Mouse (Mus musculus) heart, adult 2 months (tissue): ENCODE measurements around the gene Cpd. TPM values are rescaled to one million over a fixed set of nuclear protein-coding genes. Genes with fewer than 3 reads are reported as not detected.

ENCODE experiments used
- DNase-seq, 2 experiments: peaks; one replicate each; pipeline ENCODE4 v3.0.0; 2021
- H3K27ac ChIP-seq: fragments of 200-600 bp; 2 replicates; pipeline ENCODE4 v1.8.1; 2022
- H3K27me3 ChIP-seq: fragments of 200-500 bp; 2 replicates; pipeline ENCODE4 v1.6.1; 2012; ENCODE audit warnings: mild to moderate bottlenecking, low read length, inconsistent platforms, mixed read lengths; ENCODE audit not compliant: control insufficient read depth, insufficient read depth
- H3K36me3 ChIP-seq: fragments of 200-500 bp; 2 replicates; pipeline ENCODE4 v1.6.1; 2012; ENCODE audit warnings: low read length, inconsistent platforms; ENCODE audit not compliant: control insufficient read depth, insufficient read depth
- H3K4me1 ChIP-seq: fragments of 200-500 bp; 2 replicates; pipeline ENCODE4 v1.6.1; 2011; ENCODE audit warnings: low read length; ENCODE audit not compliant: control insufficient read depth, insufficient read depth
- H3K4me3 ChIP-seq: fragments of 200-600 bp; 2 replicates; pipeline ENCODE4 v1.8.1; 2022
- H3K79me2 ChIP-seq: fragments of 200-500 bp; replicated peaks from 2 replicates; pipeline ENCODE4 v1.6.1; 2012; ENCODE audit warnings: mild to moderate bottlenecking, inconsistent platforms, low read length, moderate library complexity, mixed read lengths; ENCODE audit not compliant: control insufficient read depth, insufficient read depth
- H3K9ac ChIP-seq: fragments of 200-500 bp; 2 replicates; pipeline ENCODE4 v1.6.1; 2012; ENCODE audit warnings: low read depth, mild to moderate bottlenecking, control low read depth, inconsistent platforms, low read length, mixed read lengths
- CTCF ChIP-seq: fragments of 200-600 bp; IDR thresholded peaks from 2 replicates; pipeline ENCODE4 v1.8.1; 2022; ENCODE audit warnings: antibody characterized with exemption, mild to moderate bottlenecking, moderate library complexity
- EP300 ChIP-seq: fragments of 200-500 bp; IDR thresholded peaks from 2 replicates; pipeline ENCODE4 v1.6.1; 2011; ENCODE audit warnings: low read depth, low read length, control low read depth; ENCODE audit not compliant: insufficient read depth
- POLR2A ChIP-seq: fragments of 200-500 bp; IDR thresholded peaks from 2 replicates; pipeline ENCODE4 v1.6.1; 2011; ENCODE audit warnings: mild to moderate bottlenecking, low read depth, low read length, control low read depth; ENCODE audit not compliant: insufficient read depth
- WGBS: fragments of 180-500 bp; shearing (Covaris S2); methylation state at CpG from one replicate; pipeline ENCODE4 v1.1.7; 2018; 5-methylcytosine and 5-hydroxymethylcytosine counted together
- intact Hi-C: fragments of 180-260 bp; cut with DNase I; formaldehyde crosslinking; loops from one replicate; pipeline ENCODE4 v1.15.1; 2025
- polyA plus RNA-seq: library from polyadenylated mRNA; depleted of rRNA; stranded (reverse); fragments of >200 nt; gene quantifications from 2 replicates; pipeline ENCODE4 v1.2.3, GENCODE M21; 2012
- total RNA-seq, 2 experiments: library from RNA; stranded (reverse); gene quantifications; 2 replicates each; pipeline ENCODE4 v1.2.3; 2021

Gene Cpd
- total and polyA plus RNA-seq, 3 experiments: 16.8 to 39.7 (median 34.8) TPM

DNA sequence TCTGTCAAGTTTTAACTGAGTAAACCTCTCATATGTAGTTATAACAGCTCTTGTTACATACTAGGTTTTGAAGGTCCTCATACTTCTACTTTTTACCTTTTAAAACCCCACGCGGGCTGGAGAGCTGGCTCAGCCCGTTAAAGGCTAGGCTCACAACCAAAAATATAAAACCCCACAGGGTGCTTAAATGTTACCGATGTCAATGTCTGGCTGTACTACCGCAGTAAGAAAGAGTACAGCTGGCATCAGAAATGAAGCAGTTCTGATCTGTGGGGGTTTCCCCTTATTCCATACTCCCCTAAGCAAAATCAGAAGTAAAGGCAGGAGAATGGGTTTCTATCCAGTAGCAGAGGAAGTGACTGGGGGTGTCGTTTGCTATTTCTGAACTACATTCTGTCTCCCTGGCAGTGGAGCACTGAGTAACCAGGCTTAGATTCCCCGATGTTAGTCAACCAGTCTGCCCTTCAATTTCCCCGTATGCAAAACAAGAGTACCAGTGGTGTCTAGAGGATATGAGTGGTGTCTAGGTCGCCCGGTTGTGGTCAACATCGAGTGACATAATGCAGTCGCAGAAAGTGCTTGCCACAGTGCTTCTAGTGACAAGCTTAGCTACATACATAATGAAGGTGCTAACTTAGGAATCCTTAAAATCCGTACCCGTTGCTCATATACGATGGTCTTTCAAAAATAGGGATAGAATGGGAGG is 1.4 kb downstream of the Cpd start:
- intact Hi-C loops: loop anchor here (5.0 kb wide), 1 partner anchor 102 kb away; no protein-coding TSS in a partner anchor
- peak; percentile 39 to 40 for DNase-seq
- Histone ChIP-seq H3K36me3 (peaks cover 18% of the 10 kb centered on the region), H3K27ac (peak overlapping the region; percentile 85), H3K4me1 (peaks cover 2% of the 10 kb centered on the region), H3K4me3 (peak overlapping the region; percentile 97), H3K9ac (peak overlapping the region; percentile 89), H3K79me2 (no peaks in the 10 kb centered on the region), H3K27me3 (no peaks in the 10 kb centered on the region)
- 3% methylated on average over 15 of the region's 15 CpGs for WGBS
- TF ChIP-seq EP300 (no peak), POLR2A (no peak), CTCF (no peak)

DNA sequence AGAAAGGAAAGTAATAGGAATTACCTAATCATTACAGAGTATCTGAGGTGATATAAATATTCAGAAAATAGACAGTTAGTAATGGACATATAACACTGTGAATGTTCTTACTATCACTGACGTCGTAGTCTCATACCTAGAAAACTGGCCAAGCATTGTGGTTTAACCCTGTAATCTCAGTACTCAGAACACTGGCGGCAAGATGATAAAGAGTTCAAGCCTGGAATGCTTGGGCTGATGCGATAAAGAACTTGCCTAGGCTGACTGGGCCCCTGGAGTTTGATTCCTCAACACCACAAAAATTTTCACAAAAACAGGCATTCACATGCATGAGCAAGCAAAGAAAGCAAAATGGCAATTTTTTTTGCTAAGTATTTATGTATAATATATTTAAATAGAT is 8.2 kb downstream of the Cpd start:
- Histone ChIP-seq H3K9ac (no peak overlapping the region), H3K36me3 (peaks cover 8% of the 10 kb centered on the region), H3K27ac (no peak overlapping the region), H3K79me2 (peaks cover 4% of the 10 kb centered on the region; the same call in 1 of the 2 replicates), H3K4me1 (no peaks in the 10 kb centered on the region), H3K4me3 (no peak overlapping the region), H3K27me3 (no peaks in the 10 kb centered on the region)
- WGBS: 69% methylated on average over 4 of the region's 4 CpGs
- TF ChIP-seq CTCF (no peak), POLR2A (no peak), EP300 (no peak)
- intact Hi-C loops: no loop called here
- no peak for DNase-seq

DNA sequence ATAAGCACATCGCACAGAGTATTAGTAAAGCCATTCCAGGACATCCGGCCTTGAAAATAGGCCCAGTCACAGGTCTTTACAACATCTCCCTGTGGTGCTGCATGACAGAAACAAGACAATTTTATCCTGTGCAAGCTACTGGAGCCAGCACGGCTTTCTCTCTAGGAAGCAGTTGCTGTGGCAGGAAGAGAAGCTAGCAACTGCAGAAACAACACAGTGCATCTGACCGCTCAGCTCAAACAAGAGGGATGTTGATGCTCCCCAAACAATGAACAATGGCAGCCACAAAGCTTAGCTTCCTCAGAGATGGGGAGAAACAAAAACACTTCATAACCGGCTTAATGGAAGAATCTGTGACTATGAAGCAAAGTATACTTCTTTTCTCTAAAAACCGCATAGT is 10.5 kb downstream of the Cpd start:
- no peaks in the 10 kb centered on the region for H3K4me1 ChIP-seq
- intact Hi-C loops: no loop called here
- peaks cover 4% of the 10 kb centered on the region; the same call in 1 of the 2 replicates for H3K79me2 ChIP-seq
- 41% methylated on average over 6 of the region's 6 CpGs for WGBS
- DNase-seq: peak in 1 of 2 experiments; percentile 11
- no peaks in the 10 kb centered on the region for H3K27me3 ChIP-seq
- no peak overlapping the region for H3K4me3 ChIP-seq
- TF ChIP-seq EP300 (no peak), CTCF (no peak), POLR2A (no peak)
- H3K36me3 ChIP-seq: peaks cover 1% of the 10 kb centered on the region; the same call in 1 of the 2 replicates
- peak overlapping the region; percentile 34; the same call in 1 of the 2 replicates for H3K27ac ChIP-seq
- no peak overlapping the region for H3K9ac ChIP-seq

DNA sequence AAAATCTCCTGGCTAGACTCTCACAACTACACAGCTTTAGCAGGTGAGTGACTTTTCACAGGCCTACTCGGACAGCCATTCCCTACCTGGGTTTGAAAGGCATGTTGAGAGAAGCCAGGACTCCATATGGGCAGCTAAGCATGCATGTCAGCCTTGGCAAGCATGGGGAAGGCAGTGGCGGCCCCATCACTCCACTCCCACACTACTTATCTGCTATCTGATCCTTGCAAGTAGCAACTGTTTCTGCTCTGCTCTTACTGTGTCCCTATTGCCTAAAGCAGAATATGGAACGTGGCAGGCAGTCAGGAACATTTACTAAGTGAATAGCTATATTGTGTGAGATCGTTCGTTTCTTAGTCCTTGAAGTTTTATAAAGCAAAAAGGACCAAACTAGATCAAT is 10.9 kb downstream of the Cpd start:
- Histone ChIP-seq H3K36me3 (peaks cover 1% of the 10 kb centered on the region; the same call in 1 of the 2 replicates), H3K4me3 (no peak overlapping the region), H3K9ac (no peak overlapping the region), H3K27me3 (no peaks in the 10 kb centered on the region), H3K79me2 (peaks cover 4% of the 10 kb centered on the region; the same call in 1 of the 2 replicates), H3K27ac (peak overlapping the region; percentile 3; the same call in 1 of the 2 replicates), H3K4me1 (no peaks in the 10 kb centered on the region)
- DNase-seq: no peak
- TF ChIP-seq EP300 (no peak), CTCF (no peak)
- 61% methylated on average over 5 of the region's 5 CpGs for WGBS
- intact Hi-C loops: no loop called here

DNA sequence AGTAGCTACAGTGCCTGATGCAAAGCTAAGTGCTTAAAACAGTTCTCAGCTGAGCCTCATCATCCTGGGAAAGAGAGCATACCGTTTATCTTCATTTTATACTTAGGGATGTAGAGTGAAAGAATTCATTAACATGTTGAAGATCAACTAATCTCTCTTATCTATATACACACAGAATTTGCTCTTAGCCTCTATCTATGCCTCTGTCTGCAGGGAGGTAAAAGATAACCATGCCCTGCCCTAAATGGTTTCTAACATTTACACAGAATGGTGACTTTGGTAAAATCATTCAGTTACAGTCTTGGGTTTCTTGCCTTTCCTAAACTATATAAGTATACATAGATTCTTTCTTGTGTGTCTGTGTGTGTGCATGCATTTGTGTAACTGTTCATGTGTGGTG is 12.2 kb downstream of the Cpd start:
- H3K9ac ChIP-seq: no peak overlapping the region
- H3K27me3 ChIP-seq: no peaks in the 10 kb centered on the region
- 74% methylated on average over 1 of the region's 1 CpGs for WGBS
- H3K79me2 ChIP-seq: peaks cover 1% of the 10 kb centered on the region; the same call in 1 of the 2 replicates
- peaks cover 1% of the 10 kb centered on the region; the same call in 1 of the 2 replicates for H3K36me3 ChIP-seq
- no peak overlapping the region for H3K4me3 ChIP-seq
- intact Hi-C loops: no loop called here
- no peak overlapping the region for H3K27ac ChIP-seq
- no peaks in the 10 kb centered on the region for H3K4me1 ChIP-seq
- DNase-seq: no peak
- TF ChIP-seq CTCF: no peak
- TF ChIP-seq POLR2A: no peak
- no peak for TF ChIP-seq EP300

DNA sequence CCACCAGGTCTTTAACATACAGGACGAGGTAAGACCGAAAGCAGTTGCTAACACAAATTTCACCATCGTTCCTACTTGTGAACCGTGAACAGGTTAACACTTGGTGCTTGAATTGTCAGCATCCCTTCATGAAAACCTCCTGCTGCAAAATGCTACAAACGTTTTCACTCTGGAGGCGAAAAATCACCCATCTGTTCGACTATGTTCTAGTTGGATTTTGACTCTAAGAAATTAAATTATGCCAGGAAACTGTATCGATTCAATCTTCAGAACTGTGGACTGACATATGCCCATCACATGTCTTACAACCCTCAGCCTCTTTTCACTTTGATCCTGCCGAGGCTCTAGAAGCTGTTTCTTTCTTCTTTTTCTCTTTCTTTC is 21.9 kb downstream of the Cpd start:
- intact Hi-C loops: no loop called here
- Histone ChIP-seq H3K4me3 (no peak overlapping the region), H3K36me3 (no peaks in the 10 kb centered on the region; the same call in 1 of the 2 replicates), H3K4me1 (peaks cover 3% of the 10 kb centered on the region), H3K79me2 (peaks cover 5% of the 10 kb centered on the region; the same call in 1 of the 2 replicates), H3K9ac (no peak overlapping the region), H3K27me3 (no peaks in the 10 kb centered on the region), H3K27ac (no peak overlapping the region)
- TF ChIP-seq POLR2A: no peak
- no peak for TF ChIP-seq CTCF
- TF ChIP-seq EP300: no peak
- WGBS: 89% methylated on average over 9 of the region's 9 CpGs
- no peak for DNase-seq
